Mouse (Mus musculus) limb, embryonic 11.5 days (tissue): ENCODE results near the gene Eefsec. TPM values are rescaled to one million over a fixed set of nuclear protein-coding genes. Genes with fewer than 3 reads are reported as not detected.

Source experiments
- ATAC-seq: fragments of 200-750 bp; cut with Nextera tagmentation; 2 replicates; pipeline ENCODE4 v1.8.0; 2017; ENCODE audit warnings: low read depth; ENCODE audit not compliant: insufficient number of reproducible peaks, low FRiP score, low TSS enrichment
- DNase-seq: peaks from one replicate; pipeline ENCODE4 v3.0.0-alpha.2; 2015; ENCODE audit warnings: low spot score
- H3K27ac ChIP-seq: fragments of 300-500 bp; sonication (generic); replicated peaks from 2 replicates; pipeline ENCODE4 v1.5.1; 2014; ENCODE audit warnings: low read depth, mild to moderate bottlenecking, low read length
- H3K27me3 ChIP-seq: fragments of 300-500 bp; sonication (generic); 2 replicates; pipeline ENCODE4 v1.6.1; 2014; ENCODE audit warnings: mild to moderate bottlenecking, low read length, mixed read lengths; ENCODE audit not compliant: control insufficient read depth, insufficient read depth
- H3K36me3 ChIP-seq: fragments of 300-500 bp; sonication (generic); 2 replicates; pipeline ENCODE4 v1.6.1; 2014; ENCODE audit warnings: mild to moderate bottlenecking, low read length, moderate library complexity, mixed read lengths; ENCODE audit not compliant: control insufficient read depth, insufficient read depth
- H3K4me1 ChIP-seq: fragments of 300-500 bp; sonication (generic); 2 replicates; pipeline ENCODE4 v1.6.1; 2014; ENCODE audit warnings: low read length, mixed read lengths; ENCODE audit not compliant: control insufficient read depth, insufficient read depth
- H3K4me2 ChIP-seq: fragments of 300-500 bp; sonication (generic); 2 replicates; pipeline ENCODE4 v1.6.1; 2014; ENCODE audit warnings: low read depth, mild to moderate bottlenecking, moderate library complexity; ENCODE audit not compliant: severe bottlenecking
- H3K4me3 ChIP-seq: fragments of 300-500 bp; sonication (generic); 2 replicates; pipeline ENCODE4 v1.5.1; 2014; ENCODE audit warnings: low read depth, low read length
- H3K9ac ChIP-seq: fragments of 300-500 bp; sonication (generic); 2 replicates; pipeline ENCODE4 v1.6.1; 2014; ENCODE audit warnings: mild to moderate bottlenecking, low read length
- H3K9me3 ChIP-seq: fragments of 300-500 bp; sonication (generic); 2 replicates; pipeline ENCODE4 v1.6.1; 2016; ENCODE audit warnings: low read length; ENCODE audit not compliant: control insufficient read depth
- WGBS: fragments of 180-500 bp; shearing (Covaris S2); extraction: QIAGEN DNeasy Blood & Tissue Kit; methylation state at CpG from one replicate; pipeline ENCODE4 v1.1.7; 2014; 5-methylcytosine and 5-hydroxymethylcytosine counted together
- polyA plus RNA-seq: library from polyadenylated mRNA; unstranded; fragments of >200 nt; fragmentation: Nextera tagmentation; extraction: Ambion mirVana; gene quantifications from 2 replicates; pipeline ENCODE4 v1.2.1, GENCODE M21; 2014

Gene Eefsec
- polyA plus RNA-seq, 1 experiment from 2014 or later = 48.5 TPM

DNA sequence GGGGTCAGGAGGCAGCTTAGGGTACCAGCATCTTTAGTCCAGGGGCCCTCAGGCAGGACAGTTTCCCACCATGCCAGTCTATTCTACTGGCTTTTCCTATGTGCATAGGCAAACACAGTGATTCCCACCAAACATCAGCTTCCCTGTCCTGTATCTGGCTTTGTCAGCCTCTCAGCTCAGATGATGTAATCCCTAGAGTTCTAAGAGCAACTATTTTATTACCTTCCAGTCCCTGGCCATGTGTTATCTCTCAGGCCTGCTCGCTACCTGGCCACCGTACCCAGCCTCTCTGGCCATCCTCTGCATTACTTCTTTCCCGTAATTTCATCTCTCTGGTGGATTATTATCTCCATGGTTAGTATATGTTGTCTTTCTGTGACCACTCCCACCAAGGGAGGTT, 185.7 kb downstream of the Eefsec start:
- Histone ChIP-seq H3K27me3 (no peaks in the 10 kb centered on the region), H3K9ac (no peak overlapping the region), H3K36me3 (no peaks in the 10 kb centered on the region), H3K4me2 (no peak overlapping the region), H3K4me3 (no peak overlapping the region), H3K4me1 (peaks cover 7% of the 10 kb centered on the region; the same call in 1 of the 2 replicates), H3K27ac (no peak overlapping the region), H3K9me3 (no peaks in the 10 kb centered on the region)
- WGBS = 86% methylated on average over 3 of the region's 3 CpGs
- ATAC-seq (no peak), DNase-seq (no peak)

DNA sequence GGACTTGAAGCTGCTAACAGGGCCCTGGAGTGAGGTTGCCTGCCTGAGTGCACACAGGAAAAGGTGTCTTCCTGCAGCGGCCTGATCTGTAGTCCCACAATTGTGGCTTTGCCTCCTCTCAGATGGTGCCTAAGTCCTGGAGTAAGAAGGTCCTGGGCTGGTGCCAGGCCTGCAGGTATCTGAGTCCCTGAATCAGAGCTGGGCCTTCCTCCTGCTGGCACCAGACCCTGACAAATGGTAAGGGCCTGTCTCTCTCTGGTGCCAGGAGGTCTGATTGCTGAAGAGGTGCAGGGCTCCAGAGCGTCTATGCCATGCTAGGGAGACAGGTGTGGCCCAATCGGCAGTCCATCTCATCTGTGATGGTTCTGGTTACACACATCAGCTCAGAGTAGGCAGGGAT, 186.7 kb downstream of the Eefsec start:
- DNase-seq (no peak), ATAC-seq (no peak)
- Histone ChIP-seq H3K4me2 (no peak overlapping the region), H3K27ac (no peak overlapping the region), H3K4me1 (peaks cover 7% of the 10 kb centered on the region; the same call in 1 of the 2 replicates), H3K9me3 (no peaks in the 10 kb centered on the region), H3K9ac (no peak overlapping the region), H3K36me3 (no peaks in the 10 kb centered on the region), H3K27me3 (no peaks in the 10 kb centered on the region), H3K4me3 (no peak overlapping the region)
- 90% methylated on average over 3 of the region's 3 CpGs for WGBS

DNA sequence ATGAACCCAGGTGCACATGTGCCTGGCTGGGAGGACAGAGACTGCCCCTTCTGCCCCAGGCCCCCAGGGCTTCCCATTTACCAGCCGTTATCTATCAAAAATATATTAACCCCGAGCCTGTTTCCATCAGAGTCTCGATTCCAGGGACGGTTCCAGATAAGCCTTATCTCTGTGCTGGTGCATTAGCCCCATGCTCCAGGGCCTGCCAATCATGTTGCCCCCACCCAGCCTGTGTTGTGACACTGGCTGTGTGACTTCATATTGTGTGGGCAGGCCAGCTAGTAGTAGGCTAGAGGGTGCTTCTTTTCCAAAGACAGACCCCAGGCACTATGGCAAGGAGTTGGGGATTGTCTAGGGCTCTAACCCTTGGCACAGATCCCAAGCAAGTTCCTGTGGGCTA, 190.9 kb downstream of the Eefsec start:
- Histone ChIP-seq H3K4me3 (no peak overlapping the region), H3K27ac (no peak overlapping the region), H3K9ac (no peak overlapping the region), H3K4me1 (no peaks in the 10 kb centered on the region), H3K36me3 (no peaks in the 10 kb centered on the region), H3K9me3 (no peaks in the 10 kb centered on the region), H3K27me3 (no peaks in the 10 kb centered on the region), H3K4me2 (no peak overlapping the region)
- no peak for ATAC-seq
- 86% methylated on average over 4 of the region's 4 CpGs for WGBS
- no peak for DNase-seq

DNA sequence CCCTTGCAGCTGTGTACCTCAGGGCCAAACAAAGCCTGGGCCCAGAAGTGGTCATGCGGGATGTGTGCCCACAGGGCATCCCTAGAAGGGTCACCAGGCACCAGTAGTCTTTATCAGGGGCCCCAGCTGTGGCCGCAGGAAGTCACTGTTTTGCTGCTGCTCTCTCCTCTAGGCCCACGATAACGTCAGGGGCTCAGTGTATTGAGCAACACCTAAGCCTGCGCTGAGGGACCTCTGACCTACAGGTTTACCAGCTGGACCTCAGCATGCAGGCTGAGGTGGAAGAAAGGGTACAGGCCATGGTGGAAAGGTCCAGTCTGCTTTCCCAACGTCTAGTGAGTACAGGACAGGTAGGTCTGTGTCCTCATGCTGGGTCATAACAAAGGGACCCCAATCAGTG, 192.3 kb downstream of the Eefsec start:
- H3K27me3 ChIP-seq = no peaks in the 10 kb centered on the region
- ATAC-seq (no peak), DNase-seq (no peak)
- no peak overlapping the region for H3K9ac ChIP-seq
- 80% methylated on average over 6 of the region's 6 CpGs for WGBS
- no peaks in the 10 kb centered on the region for H3K36me3 ChIP-seq
- H3K9me3 ChIP-seq = no peaks in the 10 kb centered on the region
- no peak overlapping the region for H3K27ac ChIP-seq
- H3K4me1 ChIP-seq = no peaks in the 10 kb centered on the region
- no peak overlapping the region for H3K4me3 ChIP-seq
- H3K4me2 ChIP-seq = no peak overlapping the region

DNA sequence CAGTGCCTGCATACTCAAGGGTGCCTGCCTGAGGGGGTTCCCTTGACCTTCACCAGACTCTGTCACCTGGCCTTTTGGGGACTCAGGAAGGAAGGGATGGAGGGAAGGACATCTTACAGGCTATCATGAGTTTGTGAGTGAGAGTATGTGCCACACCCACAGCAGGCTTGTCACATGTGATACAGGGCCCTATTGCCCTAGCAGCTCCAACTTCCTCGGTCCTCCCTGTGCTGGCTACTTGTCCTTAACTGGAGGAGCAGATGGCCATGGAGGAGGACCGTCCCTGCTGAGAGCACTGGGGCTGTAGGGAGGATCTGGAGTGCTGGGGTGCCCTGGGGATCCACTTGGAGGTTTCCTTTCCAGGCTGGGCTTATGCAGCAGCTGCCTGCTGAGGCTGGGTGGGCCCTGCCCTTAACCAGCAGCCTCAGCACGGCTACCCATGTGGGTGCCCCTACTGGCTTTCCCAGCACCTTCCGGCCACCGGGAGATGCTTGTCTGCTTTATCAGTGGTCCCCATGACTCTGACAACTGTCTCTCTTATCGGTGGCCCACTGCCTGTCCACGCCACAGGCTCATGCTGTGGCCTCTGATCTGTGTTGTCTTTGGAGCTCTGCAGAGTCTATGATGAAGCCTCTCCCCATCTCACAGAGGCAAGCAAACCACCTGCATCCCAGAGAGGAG, 194.4 kb downstream of the Eefsec start:
- H3K27ac ChIP-seq = no peak overlapping the region
- no peaks in the 10 kb centered on the region for H3K9me3 ChIP-seq
- no peak overlapping the region for H3K4me2 ChIP-seq
- DNase-seq (no peak), ATAC-seq (no peak)
- H3K27me3 ChIP-seq = no peaks in the 10 kb centered on the region
- WGBS = 90% methylated on average over 7 of the region's 7 CpGs
- H3K4me1 ChIP-seq = no peaks in the 10 kb centered on the region
- H3K36me3 ChIP-seq = no peaks in the 10 kb centered on the region
- no peak overlapping the region for H3K4me3 ChIP-seq
- H3K9ac ChIP-seq = no peak overlapping the region

DNA sequence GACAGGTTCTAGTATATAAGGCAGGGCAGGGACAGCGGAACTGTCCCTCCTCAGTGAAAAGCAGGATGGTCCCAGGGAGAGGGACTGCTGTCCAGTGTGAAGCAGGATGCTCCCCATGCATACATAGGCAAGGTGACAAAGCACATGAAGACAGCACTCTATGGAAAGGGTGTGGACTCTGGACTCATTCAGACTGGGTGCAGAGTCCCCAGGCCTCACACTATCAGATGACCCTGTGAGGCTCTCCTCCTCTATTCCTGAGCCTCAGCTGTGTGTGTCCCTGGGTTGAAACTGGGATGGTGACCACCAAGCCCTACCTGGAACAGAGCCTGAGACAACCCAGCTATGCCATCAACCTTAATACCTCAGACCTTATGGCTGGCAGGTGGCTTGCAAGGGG, 194.9 kb downstream of the Eefsec start:
- H3K4me3 ChIP-seq = no peak overlapping the region
- DNase-seq (no peak), ATAC-seq (no peak)
- no peak overlapping the region for H3K4me2 ChIP-seq
- 74% methylated on average over 1 of the region's 1 CpGs for WGBS
- H3K36me3 ChIP-seq = no peaks in the 10 kb centered on the region
- H3K27ac ChIP-seq = no peak overlapping the region
- no peaks in the 10 kb centered on the region for H3K27me3 ChIP-seq
- H3K9me3 ChIP-seq = no peaks in the 10 kb centered on the region
- no peaks in the 10 kb centered on the region for H3K4me1 ChIP-seq
- no peak overlapping the region for H3K9ac ChIP-seq

DNA sequence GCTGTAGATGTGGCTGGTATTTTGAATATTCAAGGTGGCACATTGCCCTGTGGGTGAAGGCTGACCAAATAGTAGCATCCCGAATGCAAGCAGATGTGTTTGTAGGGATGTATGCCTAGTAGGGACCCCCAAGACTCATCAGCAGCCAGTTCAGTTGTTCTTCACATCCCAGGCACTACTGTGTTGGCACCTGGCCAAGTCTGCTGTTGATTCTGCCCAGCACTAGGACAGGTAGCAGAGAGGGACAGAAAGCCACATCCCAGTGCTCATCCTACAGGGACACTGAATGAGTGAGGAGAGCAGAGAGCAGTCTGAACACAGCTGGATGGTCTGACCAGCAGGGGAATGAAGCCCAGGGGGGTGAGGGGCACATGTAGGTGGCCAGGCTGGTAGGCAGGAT, 197.1 kb downstream of the Eefsec start:
- ATAC-seq (no peak), DNase-seq (no peak)
- Histone ChIP-seq H3K9me3 (no peaks in the 10 kb centered on the region), H3K4me1 (no peaks in the 10 kb centered on the region), H3K4me2 (no peak overlapping the region), H3K27me3 (no peaks in the 10 kb centered on the region), H3K9ac (no peak overlapping the region), H3K4me3 (no peak overlapping the region), H3K36me3 (no peaks in the 10 kb centered on the region), H3K27ac (no peak overlapping the region)
- 83% methylated on average over 1 of the region's 1 CpGs for WGBS

DNA sequence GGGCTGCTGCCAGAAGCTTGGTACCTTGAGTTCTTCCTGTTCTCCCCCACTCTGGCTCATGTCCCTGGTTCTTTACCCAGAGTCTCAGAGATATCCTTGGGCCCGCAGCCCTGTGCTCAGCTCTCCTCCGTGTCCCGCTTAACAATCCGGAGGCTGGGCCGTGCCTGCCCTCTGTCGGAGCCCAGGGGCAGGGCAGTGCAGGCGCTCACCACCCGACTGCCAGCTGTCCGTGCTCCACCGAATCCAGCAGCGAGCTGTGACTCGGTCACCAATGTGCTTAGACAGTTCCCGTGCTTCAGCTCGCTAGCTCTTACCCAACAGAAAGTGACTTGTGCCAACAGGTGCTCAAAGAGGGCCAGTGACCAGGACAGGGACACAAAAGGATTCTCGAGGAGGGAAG, 203.7 kb downstream of the Eefsec start:
- no peak for ATAC-seq
- Histone ChIP-seq H3K9ac (no peak overlapping the region), H3K36me3 (no peaks in the 10 kb centered on the region), H3K27ac (no peak overlapping the region), H3K4me2 (no peak overlapping the region), H3K4me1 (no peaks in the 10 kb centered on the region), H3K27me3 (no peaks in the 10 kb centered on the region), H3K9me3 (no peaks in the 10 kb centered on the region), H3K4me3 (no peak overlapping the region)
- DNase-seq = peak; percentile 79
- WGBS = 1% methylated on average over 15 of the region's 15 CpGs

DNA sequence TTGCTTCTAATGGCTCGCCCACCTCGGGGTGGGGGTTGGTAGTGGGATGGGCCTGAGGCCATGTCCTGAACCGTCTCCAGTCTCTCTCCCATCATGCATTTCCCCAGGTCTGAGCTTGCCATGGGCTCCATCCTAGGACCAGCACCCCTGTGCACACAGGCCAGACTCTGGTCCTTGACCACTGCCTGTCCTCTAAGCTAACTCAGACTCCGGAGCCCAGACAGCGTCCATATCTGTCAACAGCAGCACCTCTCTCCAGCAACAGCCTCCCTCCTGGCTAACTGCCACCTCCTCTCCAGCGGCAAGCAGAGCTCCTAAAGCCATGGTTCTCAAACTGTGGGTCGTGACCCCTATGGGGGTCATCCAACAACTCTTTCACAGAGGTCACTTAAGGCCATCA, 209.8 kb downstream of the Eefsec start:
- Histone ChIP-seq H3K36me3 (no peaks in the 10 kb centered on the region), H3K4me1 (peaks cover 5% of the 10 kb centered on the region; the same call in 1 of the 2 replicates), H3K4me3 (no peak overlapping the region), H3K9ac (no peak overlapping the region), H3K9me3 (no peaks in the 10 kb centered on the region), H3K27me3 (peaks cover 12% of the 10 kb centered on the region), H3K4me2 (no peak overlapping the region), H3K27ac (no peak overlapping the region)
- 17% methylated on average over 7 of the region's 7 CpGs for WGBS
- ATAC-seq = no peak
- DNase-seq = no peak
